Mouse (Mus musculus): ENCODE data around the gene Dis3l.

DNA sequence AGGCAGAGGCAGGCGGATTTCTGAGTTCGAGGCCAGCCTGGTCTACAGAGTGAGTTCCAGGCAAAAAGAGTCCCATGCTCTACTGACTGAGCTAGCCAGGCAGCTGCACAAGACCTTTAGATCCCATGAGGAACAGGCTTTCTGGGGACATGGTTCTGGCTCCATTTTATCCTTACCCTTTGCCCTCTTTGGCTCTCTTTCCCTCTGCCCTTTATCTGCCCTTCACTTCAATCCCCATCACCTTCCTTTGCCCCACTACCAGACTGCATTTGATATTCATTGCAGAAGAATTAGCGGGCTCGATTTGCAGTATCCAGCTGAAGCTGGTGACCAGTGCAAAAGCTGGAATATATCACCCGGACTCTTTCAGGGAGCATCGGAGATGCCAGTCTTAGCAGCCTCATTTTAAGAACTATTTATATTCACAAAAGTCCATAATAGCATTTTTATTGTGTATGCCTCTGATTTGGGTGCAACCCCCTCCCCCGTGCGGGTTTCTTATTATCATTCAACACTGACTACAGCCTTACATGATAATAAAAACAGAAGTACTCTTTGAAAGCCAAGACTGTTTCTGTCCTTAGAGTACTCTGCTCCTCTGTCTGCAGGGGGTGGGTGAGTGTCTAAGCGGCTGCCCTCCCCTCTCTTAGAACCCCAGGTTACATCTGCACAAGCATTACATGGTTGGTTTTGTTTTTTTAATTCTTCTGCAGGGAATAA is 20.3 kb upstream of the Dis3l start:
- TF ChIP-seq POLR2A (IDR thresholded peaks at IDR 0.05; ENCODE audit: low read depth, low read length) (no peak), CTCF (IDR thresholded peaks at IDR 0.05; ENCODE audit: borderline replicate concordance, insufficient read depth, low read length) (no peak)
